Mouse (Mus musculus) MEL (cell line): ENCODE data around the gene Shisa6. TPM values are rescaled to one million over a fixed set of nuclear protein-coding genes. Genes with fewer than 3 reads are reported as not detected.

Experiments
- DNase-seq: peaks from one replicate; pipeline ENCODE4 v3.0.0; 2011; ENCODE audit warnings: low read depth, low spot score
- H3K27ac ChIP-seq: 2 replicates; pipeline ENCODE4 v1.5.1; 2012; ENCODE audit warnings: low read depth, mild to moderate bottlenecking, control low read depth, low read length, moderate library complexity; ENCODE audit not compliant: control insufficient read depth
- H3K27me3 ChIP-seq, 2 experiments: fragments of 150-350 bp in 1 of 2; sonication (generic) in 1 of 2; 2 replicates each; pipeline ENCODE4 v1.6.1; 2012; ENCODE audit warnings: low read length in 2 of 2, mild to moderate bottlenecking in 2 of 2, improper control_type of control experiment in 1 of 2, moderate library complexity in 1 of 2; ENCODE audit not compliant: insufficient read depth in 2 of 2, control insufficient read depth in 1 of 2
- H3K36me3 ChIP-seq, 2 experiments: 2 replicates each; pipeline ENCODE4 v1.6.1; 2012 to 2014; ENCODE audit warnings: low read length in 2 of 2, improper control_type of control experiment in 1 of 2, inconsistent platforms in 1 of 2, mild to moderate bottlenecking in 1 of 2; ENCODE audit not compliant: insufficient read depth in 2 of 2, control insufficient read depth in 1 of 2
- H3K4me1 ChIP-seq, 2 experiments: fragments of 150-350 bp in 1 of 2; sonication (generic) in 1 of 2; 2 replicates each; pipeline ENCODE4 v1.6.1; 2012; ENCODE audit warnings: low read length in 2 of 2, improper control_type of control experiment in 1 of 2, mild to moderate bottlenecking in 1 of 2; ENCODE audit not compliant: insufficient read depth in 2 of 2, control insufficient read depth in 1 of 2
- H3K4me3 ChIP-seq, 2 experiments: fragments of 150-350 bp in 1 of 2; sonication (generic) in 1 of 2; 2 replicates each; pipeline ENCODE4 v1.5.1; 2012; ENCODE audit warnings: low read depth in 2 of 2, low read length in 2 of 2, mild to moderate bottlenecking in 2 of 2, moderate library complexity in 2 of 2, control low read depth in 1 of 2, improper control_type of control experiment in 1 of 2; ENCODE audit not compliant: control insufficient read depth in 1 of 2, insufficient read depth in 1 of 2
- H3K79me2 ChIP-seq: 2 replicates; pipeline ENCODE4 v1.6.1; 2012; ENCODE audit warnings: mild to moderate bottlenecking, low read length, moderate library complexity; ENCODE audit not compliant: control insufficient read depth, poor library complexity, insufficient read depth
- H3K9ac ChIP-seq: 2 replicates; pipeline ENCODE4 v1.6.1; 2012; ENCODE audit warnings: low read depth, mild to moderate bottlenecking, control low read depth, low read length, moderate library complexity; ENCODE audit not compliant: control insufficient read depth, poor library complexity, severe bottlenecking
- H3K9me3 ChIP-seq: fragments of 150-350 bp; sonication (generic); replicated peaks from 2 replicates; pipeline ENCODE4 v1.6.1; 2012; ENCODE audit warnings: mild to moderate bottlenecking, low read length, improper control_type of control experiment, moderate library complexity; ENCODE audit not compliant: insufficient read depth
- CHD2 ChIP-seq: IDR thresholded peaks from 2 replicates; pipeline ENCODE4 v1.6.1; 2011; ENCODE audit warnings: low read length, improper control_type of control experiment
- CTCF ChIP-seq, 3 experiments: IDR thresholded peaks in 2 of 3; conservative IDR thresholded peaks in 1 of 3; 2 replicates each; pipeline ENCODE4 v1.5.1; 2011 to 2012; ENCODE audit warnings: low read length in 3 of 3, low read depth in 2 of 3, mild to moderate bottlenecking in 2 of 3, improper control_type of control experiment in 1 of 3, inconsistent platforms in 1 of 3, mixed read lengths in 1 of 3, moderate library complexity in 1 of 3; ENCODE audit not compliant: control insufficient read depth in 1 of 3, insufficient read depth in 1 of 3, poor library complexity in 1 of 3, severe bottlenecking in 1 of 3
- E2F4 ChIP-seq: IDR thresholded peaks from 2 replicates; pipeline ENCODE4 v1.6.1; 2011; ENCODE audit warnings: low read depth, low read length, improper control_type of control experiment, borderline replicate concordance
- ETS1 ChIP-seq: IDR thresholded peaks from 2 replicates; pipeline ENCODE4 v1.6.1; 2012; ENCODE audit warnings: low read depth, mild to moderate bottlenecking, inconsistent platforms, low read length, improper control_type of control experiment, moderate library complexity
- HCFC1 ChIP-seq: IDR thresholded peaks from 2 replicates; pipeline ENCODE4 v1.6.1; 2012; ENCODE audit warnings: low read depth, mild to moderate bottlenecking, inconsistent platforms, low read length, improper control_type of control experiment, moderate library complexity
- KAT2A ChIP-seq: conservative IDR thresholded peaks from 2 replicates; pipeline ENCODE4 v1.6.1; 2012; ENCODE audit warnings: low read depth, low read length, improper control_type of control experiment, inconsistent platforms
- MAFK ChIP-seq: IDR thresholded peaks from 2 replicates; pipeline ENCODE4 v1.6.1; 2011; ENCODE audit warnings: low read depth, mild to moderate bottlenecking, low read length, improper control_type of control experiment, borderline replicate concordance
- MAZ ChIP-seq: IDR thresholded peaks from 2 replicates; pipeline ENCODE4 v1.6.1; 2012; ENCODE audit warnings: low read depth, mild to moderate bottlenecking, inconsistent platforms, low read length, improper control_type of control experiment
- MEF2A ChIP-seq: IDR thresholded peaks from 2 replicates; pipeline ENCODE4 v1.6.1; 2014; ENCODE audit warnings: low read depth, mild to moderate bottlenecking, inconsistent platforms, low read length, improper control_type of control experiment; ENCODE audit not compliant: poor library complexity, insufficient replicate concordance, severe bottlenecking; ENCODE audit errors: extremely low read depth
- MXI1 ChIP-seq: IDR thresholded peaks from 2 replicates; pipeline ENCODE4 v1.6.1; 2011; ENCODE audit warnings: mild to moderate bottlenecking, low read depth, low read length, improper control_type of control experiment
- MYC ChIP-seq: IDR thresholded peaks from 2 replicates; pipeline ENCODE4 v1.6.1; 2011; ENCODE audit warnings: low read depth, mild to moderate bottlenecking, low read length, improper control_type of control experiment, moderate library complexity
- NRF1 ChIP-seq: IDR thresholded peaks from 2 replicates; pipeline ENCODE4 v1.6.1; 2014; ENCODE audit warnings: low read depth, mild to moderate bottlenecking, inconsistent platforms, low read length, improper control_type of control experiment, moderate library complexity; ENCODE audit not compliant: poor library complexity, insufficient read depth, severe bottlenecking
- POLR2A ChIP-seq, 2 experiments: IDR thresholded peaks; 2 replicates each; pipeline ENCODE4 v1.6.1; 2011 to 2012; ENCODE audit warnings: low read length in 2 of 2, mild to moderate bottlenecking in 2 of 2, control low read depth in 1 of 2, improper control_type of control experiment in 1 of 2, low read depth in 1 of 2, moderate library complexity in 1 of 2; ENCODE audit not compliant: control insufficient read depth in 1 of 2, insufficient read depth in 1 of 2, poor library complexity in 1 of 2
- POLR2AphosphoS2 ChIP-seq: IDR thresholded peaks from 2 replicates; pipeline ENCODE4 v1.6.1; 2011; ENCODE audit warnings: low read length, improper control_type of control experiment
- SMC3 ChIP-seq: IDR thresholded peaks from 2 replicates; pipeline ENCODE4 v1.6.1; 2011; ENCODE audit warnings: low read depth, low read length, improper control_type of control experiment
- TAL1 ChIP-seq: IDR thresholded peaks from 2 replicates; pipeline ENCODE4 v1.6.1; 2012; ENCODE audit warnings: mild to moderate bottlenecking, inconsistent platforms, low read length, moderate library complexity, mixed read lengths
- TBP ChIP-seq: IDR thresholded peaks from 2 replicates; pipeline ENCODE4 v1.8.0; 2011; ENCODE audit warnings: low read depth, low read length, improper control_type of control experiment
- UBTF ChIP-seq: IDR thresholded peaks from 2 replicates; pipeline ENCODE4 v1.6.1; 2012; ENCODE audit warnings: low read depth, mild to moderate bottlenecking, inconsistent platforms, low read length, improper control_type of control experiment, moderate library complexity, borderline replicate concordance; ENCODE audit not compliant: insufficient read depth
- USF1 ChIP-seq: IDR thresholded peaks from 2 replicates; pipeline ENCODE4 v1.6.1; 2014; ENCODE audit warnings: low read depth, mild to moderate bottlenecking, inconsistent platforms, low read length, improper control_type of control experiment, moderate library complexity
- ZC3H11A ChIP-seq: IDR thresholded peaks from 2 replicates; pipeline ENCODE4 v1.6.1; 2012; ENCODE audit warnings: low read depth, mild to moderate bottlenecking, inconsistent platforms, low read length, improper control_type of control experiment
- ZKSCAN1 ChIP-seq: IDR thresholded peaks from 2 replicates; pipeline ENCODE4 v1.6.1; 2012; ENCODE audit warnings: low read depth, mild to moderate bottlenecking, inconsistent platforms, low read length, improper control_type of control experiment, moderate library complexity
- ZNF384 ChIP-seq: IDR thresholded peaks from 2 replicates; pipeline ENCODE4 v1.6.1; 2012; ENCODE audit warnings: low read depth, mild to moderate bottlenecking, inconsistent platforms, low read length, improper control_type of control experiment
- polyA plus RNA-seq, 2 experiments: library from polyadenylated mRNA; stranded (reverse) in 1 of 2; unstranded in 1 of 2; fragments of >175 nt in 1 of 2; fragments of >200 nt in 1 of 2; gene quantifications; 2 replicates each; pipeline versions ENCODE4 v1.2.1 to v1.2.4; 2012; ENCODE audit warnings: low replicate concordance in 2 of 2, low read depth in 1 of 2; ENCODE audit not compliant: insufficient read length in 2 of 2, insufficient read depth in 1 of 2, missing spikeins in 1 of 2
- total RNA-seq: library from RNA; depleted of rRNA; stranded (reverse); fragments of 300-350 nt; gene quantifications from 2 replicates; pipeline ENCODE4 v1.2.3, GENCODE M21; 2012

Shisa6 gene
- total and polyA plus RNA-seq, 3 experiments = not detected

DNA sequence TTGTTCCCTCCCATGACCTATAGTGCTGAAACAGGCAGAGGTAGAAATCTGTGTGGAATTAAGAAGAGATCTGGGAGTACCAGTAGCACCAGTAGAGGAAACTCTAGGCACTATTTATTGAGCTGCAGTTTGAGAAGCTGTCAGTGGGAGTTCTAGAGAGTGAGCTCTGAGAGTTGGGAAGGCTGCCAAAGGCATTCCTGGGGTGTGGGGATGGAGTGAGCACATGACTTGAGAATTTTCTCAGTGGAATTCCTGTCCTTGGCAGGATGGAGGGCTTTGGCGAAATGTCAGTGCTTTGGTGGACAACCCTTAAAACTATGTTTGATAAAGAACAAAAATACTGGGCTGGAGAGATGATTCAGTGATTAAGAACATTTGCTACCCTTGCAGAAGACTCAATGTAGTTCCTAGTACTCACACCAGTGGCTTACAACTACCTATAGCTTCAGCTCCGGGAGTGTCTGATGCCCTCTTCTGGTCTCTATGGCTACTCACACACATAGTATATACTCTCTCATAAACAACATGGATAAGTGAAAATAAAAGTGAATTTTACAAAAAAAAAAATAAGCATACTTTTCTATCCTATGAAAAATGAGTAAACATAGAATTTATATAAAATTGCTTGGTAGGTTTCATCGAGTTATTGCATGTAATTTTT, 337.0 kb downstream of the Shisa6 start:
- no peaks in the 10 kb centered on the region for H3K36me3 ChIP-seq
- no peaks in the 10 kb centered on the region for H3K4me1 ChIP-seq
- no peak for DNase-seq
- no peak overlapping the region for H3K4me3 ChIP-seq
- TF ChIP-seq MYC (no peak), E2F4 (no peak), MAFK (no peak), TAL1 (no peak), USF1 (no peak), UBTF (no peak), MEF2A (no peak), ZKSCAN1 (no peak), ZC3H11A (no peak), ETS1 (no peak), ZNF384 (no peak)
- no peak overlapping the region for H3K9ac ChIP-seq
- no peaks in the 10 kb centered on the region for H3K79me2 ChIP-seq
- H3K9me3 ChIP-seq = no peaks in the 10 kb centered on the region
- no peak overlapping the region for H3K27ac ChIP-seq
- H3K27me3 ChIP-seq = no peaks in the 10 kb centered on the region

DNA sequence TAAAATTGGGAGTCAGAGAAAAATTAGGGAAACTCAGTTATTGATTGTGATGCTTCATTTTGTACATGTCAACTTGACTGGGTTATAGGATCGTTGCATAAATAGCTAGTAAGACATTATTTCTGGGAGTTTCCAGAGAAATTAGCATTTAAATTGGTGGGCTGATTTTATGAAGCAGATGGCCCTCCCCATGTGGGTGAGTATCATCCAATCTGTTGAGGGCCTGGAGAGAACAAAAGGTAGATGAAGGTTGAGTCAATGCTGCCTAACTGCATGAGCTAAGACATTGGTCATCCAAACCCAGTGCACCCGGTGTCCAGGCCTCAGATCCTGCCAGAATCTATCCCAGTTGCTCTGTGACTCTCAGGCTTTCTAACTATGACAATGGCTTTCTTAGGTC, 337.6 kb downstream of the Shisa6 start:
- Histone ChIP-seq H3K27ac (no peak overlapping the region), H3K9ac (no peak overlapping the region), H3K9me3 (no peaks in the 10 kb centered on the region), H3K36me3 (no peaks in the 10 kb centered on the region), H3K79me2 (no peaks in the 10 kb centered on the region), H3K27me3 (no peaks in the 10 kb centered on the region), H3K4me1 (no peaks in the 10 kb centered on the region), H3K4me3 (no peak overlapping the region)
- TF ChIP-seq SMC3 = no peak
- no peak for TF ChIP-seq CHD2
- no peak for TF ChIP-seq POLR2A (IDR thresholded peaks at IDR 0.05; ENCODE audit: control insufficient read depth in 1 of 2, insufficient read depth in 1 of 2, low read depth in 1 of 2, low read length in 2 of 2, poor library complexity in 1 of 2)
- TF ChIP-seq MAZ = no peak
- TF ChIP-seq UBTF = no peak
- no peak for TF ChIP-seq CTCF (IDR thresholded peaks at IDR 0.05 in 2 of 3, conservative IDR thresholded peaks at IDR 0.05 in 1 of 3; ENCODE audit: control insufficient read depth in 1 of 3, insufficient read depth in 1 of 3, low read depth in 2 of 3, low read length in 3 of 3, poor library complexity in 1 of 3, severe bottlenecking in 1 of 3)
- no peak for TF ChIP-seq MAFK
- no peak for TF ChIP-seq TAL1
- TF ChIP-seq HCFC1 = no peak
- no peak for TF ChIP-seq NRF1
- no peak for TF ChIP-seq KAT2A
- TF ChIP-seq TBP = no peak
- TF ChIP-seq MXI1 = no peak
- TF ChIP-seq POLR2AphosphoS2 = no peak
- no peak for DNase-seq
